Mouse (Mus musculus) limb, embryonic 15.5 days (tissue): Measurements from ENCODE around the gene Naa50. TPM values are rescaled to one million over a fixed set of nuclear protein-coding genes. Genes with fewer than 3 reads are reported as not detected.
A peak's percentile ranks its signal among the peaks of the same experiment; 100 is the strongest.

ENCODE experiments used
- ATAC-seq: fragments of 200-750 bp; cut with Nextera tagmentation; 2 replicates; pipeline ENCODE4 v1.8.0; 2017; ENCODE audit warnings: low read depth, moderate TSS enrichment; ENCODE audit not compliant: insufficient number of reproducible peaks, low FRiP score, low TSS enrichment
- H3K27ac ChIP-seq: fragments of 300-500 bp; sonication (generic); 2 replicates; pipeline ENCODE4 v1.5.1; 2015; ENCODE audit warnings: moderate library complexity, mild to moderate bottlenecking, inconsistent platforms
- H3K27me3 ChIP-seq: fragments of 300-500 bp; sonication (generic); 2 replicates; pipeline ENCODE4 v1.6.1; 2015; ENCODE audit warnings: inconsistent platforms
- H3K36me3 ChIP-seq: fragments of 300-500 bp; sonication (generic); 2 replicates; pipeline ENCODE4 v1.6.1; 2015; ENCODE audit warnings: inconsistent platforms
- H3K4me1 ChIP-seq: fragments of 300-500 bp; sonication (generic); 2 replicates; pipeline ENCODE4 v1.6.1; 2015; ENCODE audit warnings: inconsistent platforms
- H3K4me2 ChIP-seq: fragments of 300-500 bp; sonication (generic); 2 replicates; pipeline ENCODE4 v1.6.1; 2015; ENCODE audit warnings: mild to moderate bottlenecking, inconsistent platforms
- H3K4me3 ChIP-seq: fragments of 300-500 bp; sonication (generic); 2 replicates; pipeline ENCODE4 v1.5.1; 2015; ENCODE audit warnings: mild to moderate bottlenecking, inconsistent platforms
- H3K9ac ChIP-seq: fragments of 300-500 bp; sonication (generic); 2 replicates; pipeline ENCODE4 v1.6.1; 2015; ENCODE audit warnings: inconsistent platforms
- H3K9me3 ChIP-seq: fragments of 300-500 bp; sonication (generic); 2 replicates; pipeline ENCODE4 v1.6.1; 2016; ENCODE audit warnings: inconsistent platforms
- WGBS: fragments of 180-500 bp; shearing (Covaris S2); methylation state at CpG from one replicate; pipeline ENCODE4 v1.1.7; 2015; 5-methylcytosine and 5-hydroxymethylcytosine counted together
- polyA plus RNA-seq: library from polyadenylated mRNA; unstranded; fragments of >200 nt; fragmentation: Nextera tagmentation; extraction: Ambion mirVana; gene quantifications from 2 replicates; pipeline ENCODE4 v1.2.1, GENCODE M21; 2015

Gene Naa50
- polyA plus RNA-seq, 1 experiment from 2014 or later, result 115 TPM

DNA sequence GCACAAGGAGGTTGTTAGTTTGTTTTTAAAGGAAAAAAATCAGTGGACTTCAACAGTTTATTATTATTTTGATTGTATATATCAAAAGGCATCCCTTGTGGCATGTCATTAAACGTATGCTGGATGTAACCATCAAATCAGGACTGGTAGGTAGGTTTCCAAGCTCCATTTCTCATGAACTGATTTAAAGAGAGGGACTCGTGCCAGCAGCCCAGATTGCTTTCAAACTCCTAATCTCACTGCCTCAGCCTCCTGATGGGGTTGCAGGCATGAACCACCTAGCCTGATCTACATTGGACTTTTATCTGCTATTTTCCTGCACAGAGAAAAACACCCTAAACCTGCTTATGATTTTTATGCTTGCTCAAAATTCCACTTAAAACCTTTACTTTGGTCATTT lies 15.8 kb upstream of the Naa50 start:
- 71% methylated on average over 2 of the region's 2 CpGs for WGBS
- H3K27me3 ChIP-seq, result no peaks in the 10 kb centered on the region

DNA sequence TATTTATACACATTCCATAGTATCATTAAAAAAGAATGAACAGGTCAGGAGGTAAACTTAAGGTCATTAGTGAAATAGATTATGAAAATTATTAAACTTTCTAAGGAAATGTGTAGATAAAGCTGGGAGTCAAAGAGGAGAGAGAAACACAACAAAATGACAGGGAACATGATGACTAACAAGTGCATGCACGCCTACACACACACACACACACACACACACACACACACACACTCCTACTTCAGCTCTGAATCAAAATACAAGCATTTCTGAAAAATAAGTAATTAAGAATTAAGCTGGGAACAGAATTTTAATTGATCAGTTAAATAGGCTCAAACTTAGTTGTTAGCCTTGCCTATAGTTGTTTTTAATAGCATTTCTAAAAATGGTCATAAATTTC lies 14.9 kb upstream of the Naa50 start:
- no peak for ATAC-seq
- 0 out of 2 replicates have a peak, but pooled peaks cover 2% of the 10 kb centered on the region for H3K4me1 ChIP-seq
- 77% methylated on average over 1 of the region's 1 CpGs for WGBS
- H3K4me3 ChIP-seq, result no peak overlapping the region
- H3K36me3 ChIP-seq, result no peaks in the 10 kb centered on the region
- H3K9me3 ChIP-seq, result no peaks in the 10 kb centered on the region
- no peak overlapping the region for H3K27ac ChIP-seq
- no peaks in the 10 kb centered on the region for H3K27me3 ChIP-seq
- no peak overlapping the region for H3K4me2 ChIP-seq
- H3K9ac ChIP-seq, result no peak overlapping the region

More for the DNA sequence above, 15.8 kb upstream of the Naa50 start:
- H3K9me3 ChIP-seq, result no peaks in the 10 kb centered on the region
- H3K36me3 ChIP-seq, result no peaks in the 10 kb centered on the region
- no peak overlapping the region for H3K4me3 ChIP-seq
- ATAC-seq, result no peak
- H3K9ac ChIP-seq, result no peak overlapping the region
- H3K27ac ChIP-seq, result no peak overlapping the region
- 0 out of 2 replicates have a peak, but pooled peaks cover 2% of the 10 kb centered on the region for H3K4me1 ChIP-seq
- no peak overlapping the region for H3K4me2 ChIP-seq

DNA sequence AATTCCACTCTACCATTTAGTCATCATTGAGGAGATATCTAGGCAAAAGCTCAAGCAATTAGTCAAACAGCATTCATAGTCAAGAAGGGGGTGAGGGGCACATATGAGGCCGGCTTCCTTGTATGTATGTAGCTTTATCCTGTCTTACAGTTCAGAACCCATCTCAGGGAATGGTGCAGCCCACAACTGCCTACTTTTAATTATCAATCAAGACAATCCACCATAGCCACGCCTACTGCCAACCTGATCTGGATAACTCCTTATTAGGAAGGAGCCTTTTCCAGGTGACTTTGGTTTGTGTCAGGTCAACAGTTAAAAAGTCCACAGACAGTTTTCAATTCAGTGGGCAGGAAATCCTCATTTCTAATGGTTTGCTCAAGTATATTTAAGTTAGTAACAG lies 14.2 kb upstream of the Naa50 start:
- Histone ChIP-seq H3K27ac (no peak overlapping the region), H3K4me1 (0 out of 2 replicates have a peak, but pooled peaks cover 2% of the 10 kb centered on the region), H3K9ac (no peak overlapping the region), H3K27me3 (no peaks in the 10 kb centered on the region), H3K4me3 (no peak overlapping the region), H3K9me3 (no peaks in the 10 kb centered on the region), H3K4me2 (no peak overlapping the region), H3K36me3 (no peaks in the 10 kb centered on the region)
- ATAC-seq, result no peak
- 87% methylated on average over 2 of the region's 2 CpGs for WGBS

DNA sequence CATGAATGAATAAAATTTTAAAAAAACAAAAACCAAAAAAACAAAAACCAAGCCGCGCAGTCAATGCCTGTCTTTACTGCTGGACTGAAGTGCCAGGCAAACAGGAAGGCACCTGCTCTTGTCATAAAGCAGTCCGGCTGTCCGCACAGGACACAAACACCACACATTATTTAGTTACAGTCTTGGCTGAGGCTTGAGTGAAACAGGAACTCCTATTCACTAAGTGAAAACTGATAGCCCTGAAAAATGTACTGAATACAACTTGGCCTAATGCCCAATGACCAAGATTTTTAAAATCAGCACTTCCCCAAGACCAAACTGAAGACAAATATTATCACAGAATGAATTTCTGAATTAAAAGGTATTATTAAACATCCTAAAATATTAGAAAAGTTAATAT lies 13.2 kb upstream of the Naa50 start:
- Histone ChIP-seq H3K36me3 (no peaks in the 10 kb centered on the region), H3K27ac (no peak overlapping the region), H3K4me1 (0 out of 2 replicates have a peak, but pooled peaks cover 2% of the 10 kb centered on the region), H3K4me3 (no peak overlapping the region), H3K9ac (no peak overlapping the region), H3K9me3 (no peaks in the 10 kb centered on the region), H3K27me3 (no peaks in the 10 kb centered on the region), H3K4me2 (no peak overlapping the region)
- 67% methylated on average over 4 of the region's 4 CpGs for WGBS
- no peak for ATAC-seq

DNA sequence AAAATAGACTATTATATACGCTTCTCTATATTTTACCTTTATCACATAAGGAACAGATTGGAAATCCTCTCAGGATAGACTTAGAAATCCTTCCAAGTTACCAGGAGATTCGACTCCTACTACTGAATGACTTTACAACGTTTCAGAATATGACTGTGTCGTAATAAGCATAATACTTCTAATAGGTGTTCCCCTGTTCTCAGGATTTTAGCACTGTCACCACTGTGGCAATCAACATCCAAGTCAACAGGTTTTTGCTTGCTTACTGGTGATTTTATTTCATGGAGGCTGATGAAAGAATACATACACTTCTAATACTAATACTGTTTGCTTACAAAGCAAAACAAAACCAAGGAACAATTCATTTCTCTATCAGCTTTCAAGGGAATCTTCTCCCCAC lies 7.3 kb upstream of the Naa50 start:
- Histone ChIP-seq H3K4me3 (no peak overlapping the region), H3K36me3 (no peaks in the 10 kb centered on the region), H3K27ac (no peak overlapping the region), H3K27me3 (no peaks in the 10 kb centered on the region), H3K9me3 (no peaks in the 10 kb centered on the region), H3K4me2 (no peak overlapping the region), H3K4me1 (no peaks in the 10 kb centered on the region), H3K9ac (no peak overlapping the region)
- no peak for ATAC-seq
- WGBS, result 70% methylated on average over 4 of the region's 4 CpGs

DNA sequence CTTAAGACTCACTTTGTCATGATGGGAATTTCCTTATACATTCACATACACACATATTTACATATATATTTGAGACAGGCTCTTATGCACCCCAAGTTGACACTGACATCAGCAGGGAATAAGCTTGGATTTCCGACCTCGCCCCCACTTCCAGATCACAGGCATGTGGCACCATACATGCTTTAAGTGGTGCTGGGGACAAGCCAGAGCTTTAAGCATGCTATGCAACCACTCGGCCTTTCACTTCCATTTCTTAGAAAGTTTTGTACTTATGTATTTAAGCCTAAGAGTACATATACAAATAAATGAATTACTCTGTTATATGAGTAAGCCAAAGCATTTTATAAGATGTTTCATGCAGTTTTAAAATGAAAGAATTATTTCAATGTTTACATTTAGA lies 6.4 kb upstream of the Naa50 start:
- Histone ChIP-seq H3K4me3 (no peak overlapping the region), H3K36me3 (no peaks in the 10 kb centered on the region), H3K9ac (no peak overlapping the region), H3K4me1 (peaks cover 7% of the 10 kb centered on the region; the same call in 1 of the 2 replicates), H3K4me2 (no peak overlapping the region), H3K27ac (no peak overlapping the region), H3K27me3 (no peaks in the 10 kb centered on the region), H3K9me3 (no peaks in the 10 kb centered on the region)
- no peak for ATAC-seq
- 86% methylated on average over 3 of the region's 3 CpGs for WGBS

DNA sequence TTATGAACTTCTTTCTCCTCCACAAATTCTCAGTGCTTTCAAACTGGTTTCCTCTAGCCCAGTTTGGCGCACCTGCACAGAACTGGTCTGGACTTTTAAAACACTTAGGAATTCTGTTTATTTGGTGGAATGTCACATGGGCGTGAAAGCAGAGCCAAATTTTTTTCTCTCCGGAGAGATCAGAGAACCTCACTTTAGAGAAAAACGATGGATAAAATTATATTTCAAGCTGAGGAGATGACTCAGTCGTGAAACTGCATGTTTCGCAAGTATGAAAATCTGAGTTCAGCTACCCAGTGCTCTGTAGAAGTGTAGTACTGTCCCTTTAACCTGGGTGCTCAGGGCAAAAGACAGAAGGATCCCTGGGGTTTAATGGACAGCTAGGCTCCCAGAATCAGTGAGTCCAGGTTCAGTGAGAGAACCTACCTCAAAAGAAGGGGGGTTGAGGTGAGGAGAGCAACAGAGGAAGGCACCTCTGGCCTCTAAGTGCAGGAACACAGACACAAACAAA lies 3.1 kb upstream of the Naa50 start:
- ATAC-seq, result no peak
- no peaks in the 10 kb centered on the region for H3K27me3 ChIP-seq
- no peak overlapping the region for H3K4me3 ChIP-seq
- no peak overlapping the region for H3K27ac ChIP-seq
- H3K9me3 ChIP-seq, result no peaks in the 10 kb centered on the region
- no peak overlapping the region for H3K4me2 ChIP-seq
- H3K36me3 ChIP-seq, result no peaks in the 10 kb centered on the region
- H3K9ac ChIP-seq, result no peak overlapping the region
- peaks cover 13% of the 10 kb centered on the region for H3K4me1 ChIP-seq
- 74% methylated on average over 6 of the region's 6 CpGs for WGBS

DNA sequence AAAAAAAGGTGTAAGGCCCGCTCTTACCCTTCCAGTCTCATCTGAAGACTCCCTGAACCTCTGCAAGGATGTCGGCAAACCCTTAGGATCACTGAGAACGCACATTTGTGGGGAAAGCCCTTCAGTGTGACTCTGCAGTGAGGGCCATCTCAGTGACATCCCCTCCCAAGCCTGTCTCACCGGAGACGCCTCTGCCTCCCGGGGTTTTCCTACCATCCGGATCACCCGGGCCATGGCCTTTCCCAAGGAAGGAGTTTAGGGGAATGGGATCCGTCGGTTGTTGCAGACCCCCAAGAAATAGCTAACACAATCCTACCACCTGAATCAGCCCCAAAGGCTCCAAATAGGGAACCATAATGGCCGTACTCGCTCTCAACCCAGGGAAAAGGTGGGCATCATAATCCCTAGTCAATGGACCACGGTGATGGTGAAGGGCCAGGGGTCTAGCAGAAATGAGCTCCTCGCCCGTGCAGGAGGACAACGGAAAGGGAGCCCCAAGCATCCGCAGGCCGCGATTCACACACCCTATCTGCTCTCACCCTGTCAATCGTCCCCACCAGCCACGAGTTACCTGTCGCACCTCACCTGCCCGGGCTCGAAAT lies 1.2 kb upstream of the Naa50 start:
- Histone ChIP-seq H3K9me3 (no peaks in the 10 kb centered on the region), H3K27ac (peak overlapping the region; percentile 99), H3K27me3 (no peaks in the 10 kb centered on the region), H3K9ac (peak overlapping the region; percentile 95), H3K4me2 (peak overlapping the region; percentile 84), H3K4me3 (peak overlapping the region; percentile 97), H3K4me1 (peaks cover 14% of the 10 kb centered on the region), H3K36me3 (no peaks in the 10 kb centered on the region)
- 0 out of 2 replicates have a peak, but pooled peaks have one; percentile 7 for ATAC-seq
- WGBS, result 1% methylated on average over 24 of the region's 24 CpGs

DNA sequence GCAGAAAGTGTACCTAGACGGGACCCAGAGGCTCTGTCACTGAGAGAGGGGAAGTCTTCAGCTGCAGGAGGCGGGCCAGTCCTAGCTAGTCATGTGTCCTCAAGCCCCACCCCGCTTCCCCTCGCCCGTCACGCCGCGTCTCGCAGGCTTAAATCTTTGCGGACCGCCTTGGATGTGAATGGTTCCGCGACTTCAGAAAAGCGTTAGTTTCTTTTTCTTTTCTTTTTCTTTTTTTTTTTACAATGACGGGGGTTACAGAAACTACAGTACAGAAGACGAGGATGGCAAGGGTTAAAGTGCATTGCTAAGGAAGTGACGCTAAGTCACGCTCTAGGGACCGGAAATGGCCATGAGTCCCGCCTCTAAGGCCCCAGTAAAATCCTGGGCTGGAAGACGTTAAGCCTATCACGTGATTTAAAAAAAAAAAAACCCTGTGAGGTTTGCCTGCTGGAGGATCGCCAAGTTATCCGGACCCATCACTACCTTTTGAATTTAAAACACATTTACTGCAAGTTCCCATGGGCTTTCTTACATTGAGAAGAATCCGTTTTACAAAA lies 573 bp upstream of the Naa50 start:
- no peaks in the 10 kb centered on the region for H3K9me3 ChIP-seq
- no peaks in the 10 kb centered on the region for H3K27me3 ChIP-seq
- peak overlapping the region; percentile 84 for H3K4me2 ChIP-seq
- peak overlapping the region; percentile 95 for H3K9ac ChIP-seq
- H3K27ac ChIP-seq, result peak overlapping the region; percentile 99
- under 1% methylated on average over 25 of the region's 25 CpGs for WGBS
- peak; percentile 86 for ATAC-seq
- H3K36me3 ChIP-seq, result no peaks in the 10 kb centered on the region
- peak overlapping the region; percentile 97 for H3K4me3 ChIP-seq
- peaks cover 14% of the 10 kb centered on the region for H3K4me1 ChIP-seq

DNA sequence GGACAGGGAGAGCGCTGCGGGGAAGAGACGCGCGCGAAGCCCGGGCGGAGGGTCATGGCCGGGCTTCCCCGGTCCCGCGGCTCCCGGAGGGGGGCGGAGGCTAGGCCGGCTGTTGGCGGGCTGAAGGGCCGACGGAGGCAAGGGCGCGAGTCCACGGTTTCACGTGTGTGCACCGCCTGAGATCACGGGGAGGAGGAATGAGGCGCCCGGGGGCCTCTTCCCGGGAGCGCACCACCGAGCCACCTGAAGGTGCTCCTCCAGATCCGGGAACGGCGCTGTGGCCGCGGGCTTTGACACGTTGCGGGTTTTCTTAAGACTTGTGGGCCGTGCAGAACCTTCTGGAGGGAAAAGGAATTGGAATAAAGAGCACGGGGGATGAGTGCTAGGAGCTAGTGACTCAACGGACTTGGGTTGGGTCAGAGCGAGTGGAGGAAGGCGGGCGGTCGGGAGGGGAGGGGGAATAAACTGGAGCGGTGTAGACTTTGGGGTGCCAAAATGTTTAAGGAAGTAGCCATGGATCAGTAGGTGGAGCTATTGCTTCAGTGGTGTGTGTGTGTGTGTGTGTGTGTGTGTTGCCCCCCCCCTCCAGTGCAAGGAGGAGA lies 657 bp downstream of the Naa50 start:
- under 1% methylated on average over 42 of the region's 44 CpGs for WGBS
- H3K27ac ChIP-seq, result peak overlapping the region; percentile 99
- peak; percentile 86 for ATAC-seq

DNA sequence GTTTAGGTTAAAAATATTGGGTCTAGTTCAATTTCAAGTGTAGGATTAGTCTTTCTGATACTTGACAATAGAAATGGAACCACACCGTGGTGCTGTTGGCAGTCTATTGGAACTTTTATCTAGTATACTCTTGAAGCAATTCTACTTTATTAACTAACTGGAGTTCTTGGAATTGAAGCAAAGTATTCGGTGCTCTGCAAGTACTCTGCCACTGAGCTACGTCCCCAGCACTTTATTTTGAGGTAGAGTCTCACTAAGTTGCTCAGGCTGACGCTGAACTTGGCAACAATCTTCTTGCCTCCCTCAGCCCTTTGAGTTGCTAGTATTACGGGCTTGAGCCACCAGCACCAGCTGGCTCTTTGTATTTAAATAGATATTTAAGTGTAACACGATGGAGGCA lies 1.9 kb downstream of the Naa50 start:
- 35% methylated on average over 6 of the region's 6 CpGs for WGBS
- peak overlapping the region; percentile 50; the same call in 1 of the 2 replicates for H3K27ac ChIP-seq
- ATAC-seq, result no peak
- H3K4me2 ChIP-seq, result peak overlapping the region; percentile 84; the same call in 1 of the 2 replicates
- no peaks in the 10 kb centered on the region for H3K9me3 ChIP-seq
- no peaks in the 10 kb centered on the region for H3K36me3 ChIP-seq
- no peaks in the 10 kb centered on the region for H3K27me3 ChIP-seq
- no peak overlapping the region for H3K9ac ChIP-seq
- H3K4me1 ChIP-seq, result peaks cover 14% of the 10 kb centered on the region
- peak overlapping the region; percentile 97 for H3K4me3 ChIP-seq

More for the DNA sequence above, 657 bp downstream of the Naa50 start:
- Histone ChIP-seq H3K4me3 (peak overlapping the region; percentile 97), H3K9ac (peak overlapping the region; percentile 95), H3K36me3 (no peaks in the 10 kb centered on the region), H3K27me3 (no peaks in the 10 kb centered on the region), H3K4me2 (peak overlapping the region; percentile 84), H3K9me3 (no peaks in the 10 kb centered on the region), H3K4me1 (peaks cover 14% of the 10 kb centered on the region)
